Mouse (Mus musculus): ENCODE results near the gene Dpp9. TPM values are rescaled to one million over a fixed set of nuclear protein-coding genes. Genes with fewer than 3 reads are reported as not detected.

Dpp9 gene
- total RNA-seq, 2 experiments from 2014 or later: 48.9 to 50.2 TPM

- peak; percentile 95 for DNase-seq
- intact Hi-C loops (cut with DNase I): no loop called here
These were observed 15.2 kb upstream of the Dpp9 start for GRCm38 (mm10) chr17:56233818-56234469.

DNA sequence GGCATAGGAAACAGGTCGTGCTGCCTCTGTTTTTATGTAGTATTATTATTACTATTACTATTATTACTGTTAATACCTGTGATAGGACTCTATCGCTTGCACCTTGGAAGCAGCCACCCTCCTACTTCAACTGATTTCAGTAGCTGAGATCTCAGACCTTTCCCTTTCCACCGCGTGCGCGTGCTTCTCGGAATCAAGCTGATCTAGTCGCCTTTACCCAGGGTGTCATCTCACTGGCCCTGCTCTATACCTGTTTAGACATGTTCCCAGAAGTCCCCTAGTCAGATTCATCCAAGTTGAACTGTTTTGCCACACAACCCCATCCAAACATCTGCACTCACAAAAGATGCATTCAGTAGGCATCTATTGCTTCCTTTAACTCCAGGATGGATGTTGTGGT lies 14.7 kb upstream of the Dpp9 start:
- intact Hi-C loops (cut with DNase I): no loop called here
- no peak for DNase-seq

DNA sequence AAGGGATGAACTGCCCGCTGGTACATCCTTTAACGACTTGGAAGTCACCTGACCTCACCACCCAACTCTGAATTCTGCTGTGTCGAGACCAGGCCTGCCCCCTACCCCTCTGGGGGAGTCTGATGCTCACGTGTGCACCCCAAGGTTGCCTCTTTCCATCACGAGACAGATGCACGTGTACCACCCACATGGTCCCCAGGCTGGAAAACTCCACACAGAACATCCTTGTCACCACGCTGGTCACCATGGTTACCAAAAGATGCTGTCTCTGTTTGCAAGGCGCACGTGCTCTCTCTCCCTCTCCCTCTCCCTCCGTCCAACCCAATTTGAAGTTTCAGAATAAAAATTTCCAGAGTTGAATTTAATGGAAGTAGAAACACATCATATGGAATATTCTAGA lies 11.2 kb upstream of the Dpp9 start:
- intact Hi-C loops (cut with DNase I): no loop called here
- DNase-seq: no peak

DNA sequence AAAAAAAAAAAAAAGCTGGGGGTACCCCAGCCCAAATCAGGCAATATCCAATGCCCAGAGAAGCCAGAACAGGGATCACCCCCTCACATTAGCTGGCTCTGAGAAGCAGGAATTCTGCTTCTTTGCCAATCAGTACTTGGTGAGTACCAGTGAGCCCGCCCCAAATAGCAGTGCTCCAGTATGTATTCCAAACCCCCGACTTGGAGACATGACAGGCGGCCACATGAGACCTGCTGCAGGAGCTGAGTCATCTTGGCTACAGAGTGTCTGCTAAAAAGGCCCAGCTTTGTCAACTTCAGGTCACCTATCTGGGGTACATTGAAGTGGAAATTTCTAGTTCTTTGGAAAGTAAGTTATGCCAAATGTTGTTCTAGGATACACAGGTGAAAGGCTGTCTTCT lies 7.9 kb upstream of the Dpp9 start:
- no peak for DNase-seq
- intact Hi-C loops (cut with DNase I): no loop called here

- intact Hi-C loops (cut with DNase I): no loop called here
These were observed 6.2 kb upstream of the Dpp9 start for GRCm38 (mm10) chr17:56224916-56225315.

DNA sequence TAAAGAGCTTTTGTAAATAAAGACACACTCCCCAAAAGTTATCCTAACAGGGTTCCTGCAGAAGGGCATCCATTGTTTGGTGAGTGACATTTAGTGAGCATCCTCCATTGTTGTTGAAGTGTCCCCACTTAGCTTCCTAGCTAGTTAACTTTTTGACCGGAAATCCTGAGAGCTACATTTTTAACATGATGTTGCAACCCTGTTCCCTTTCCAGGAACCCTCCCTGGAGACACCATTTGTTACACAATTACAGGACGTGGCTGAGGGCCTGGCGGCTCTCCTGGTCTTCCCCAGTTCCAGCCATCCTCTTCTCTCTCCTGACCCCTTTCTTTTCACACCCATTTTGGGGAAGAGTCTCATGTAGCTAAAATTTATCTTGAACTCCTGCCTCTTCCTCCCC lies 1.1 kb upstream of the Dpp9 start:
- intact Hi-C loops (cut with DNase I): no loop called here
- no peak for DNase-seq

More at GRCm38 (mm10) chr17:56224916-56225315, 6.2 kb upstream of the Dpp9 start:
- no peak for DNase-seq

DNA sequence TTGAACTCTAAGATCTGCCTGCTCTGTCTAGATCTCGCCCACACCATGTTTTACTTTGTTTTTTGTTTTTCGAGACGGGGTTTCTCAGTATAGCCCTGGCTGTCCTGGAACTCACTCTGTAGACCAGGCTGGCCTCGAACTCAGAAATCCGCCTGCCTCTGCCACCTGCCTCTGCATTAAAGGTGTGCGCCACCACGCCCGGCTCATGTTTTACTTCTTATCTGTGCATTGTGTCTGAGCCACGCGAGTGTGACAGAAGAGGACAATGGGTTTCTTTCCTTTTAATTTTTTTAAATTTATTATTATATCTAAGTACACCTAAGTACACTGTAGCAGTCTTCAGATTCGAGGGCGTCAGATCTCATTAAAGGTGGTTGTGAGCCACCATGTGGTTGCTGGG lies 546 bp upstream of the Dpp9 start:
- DNase-seq: no peak
- intact Hi-C loops (cut with DNase I): no loop called here

- intact Hi-C loops (cut with DNase I): no loop called here
- DNase-seq: no peak
These were observed 1.0 kb downstream of the Dpp9 start for GRCm38 (mm10) chr17:56217670-56218069.

- intact Hi-C loops (cut with DNase I): no loop called here
- DNase-seq: no peak
These were observed 4.5 kb downstream of the Dpp9 start for GRCm38 (mm10) chr17:56214229-56214628.

DNA sequence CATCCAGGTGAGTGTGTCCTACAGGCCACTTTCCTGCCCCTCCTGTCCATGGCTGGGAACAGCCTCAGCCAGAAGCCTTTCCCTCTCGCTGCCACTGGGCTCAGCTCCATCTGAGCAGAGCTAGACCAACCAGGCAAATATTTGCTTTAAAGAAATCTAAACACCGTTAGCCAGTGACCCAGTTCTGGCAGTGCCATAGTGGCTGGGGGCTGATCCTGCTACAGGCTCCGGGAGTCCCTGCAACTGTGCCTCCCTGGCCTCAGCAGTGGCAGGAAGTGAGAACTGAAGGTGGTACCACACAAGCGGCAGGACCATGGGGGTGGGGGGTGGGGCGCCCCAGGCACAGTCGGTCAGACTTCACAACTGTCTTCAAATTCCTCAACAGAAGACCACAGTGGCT lies 6.0 kb downstream of the Dpp9 start:
- intact Hi-C loops (cut with DNase I): no loop called here
- no peak for DNase-seq

DNA sequence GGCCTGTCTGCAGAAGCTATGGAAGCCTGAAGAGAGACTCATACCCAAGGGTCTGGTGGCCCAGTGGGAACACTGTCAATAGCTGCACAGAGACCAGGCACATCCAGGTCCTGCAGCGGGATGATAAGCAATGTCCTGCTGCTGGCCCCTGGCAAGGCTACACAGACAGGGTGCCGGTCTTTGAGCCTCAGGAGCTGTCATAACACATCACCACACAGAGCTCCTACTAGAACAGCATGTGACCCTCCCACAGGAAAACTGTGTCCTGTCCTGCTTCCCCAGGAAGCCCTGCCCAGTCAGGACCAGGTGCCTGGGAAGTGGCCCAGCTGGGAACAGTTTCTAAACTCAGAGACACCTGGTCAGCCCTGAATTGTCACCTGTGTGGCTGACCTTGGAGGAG lies 7.6 kb downstream of the Dpp9 start:
- intact Hi-C loops (cut with DNase I): no loop called here
- no peak for DNase-seq

DNA sequence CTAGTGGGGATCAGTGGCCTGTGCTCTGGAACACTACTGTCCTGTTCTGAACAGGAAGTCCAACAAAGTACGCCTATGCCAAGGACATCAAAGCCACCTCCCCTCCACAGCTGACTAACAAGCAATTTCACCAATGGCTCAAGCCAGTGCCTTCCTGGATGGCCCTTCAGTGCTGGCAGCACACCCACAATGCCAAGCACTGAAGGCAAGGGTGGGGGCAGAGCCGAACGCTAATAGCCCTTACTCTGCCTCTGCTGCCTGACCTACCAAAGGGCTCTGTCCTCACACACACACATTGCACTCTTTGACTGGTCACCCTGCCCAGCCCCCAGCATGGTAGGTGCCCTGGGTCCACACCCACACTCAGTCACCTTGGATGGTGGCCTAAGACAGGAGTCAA lies 9.9 kb downstream of the Dpp9 start:
- DNase-seq: no peak
- intact Hi-C loops (cut with DNase I): no loop called here

GRCm38 (mm10) chr17:56207963-56208530 lies 10.7 kb downstream of the Dpp9 start:
- DNase-seq: no peak
- intact Hi-C loops (cut with DNase I): no loop called here

GRCm38 (mm10) chr17:56206986-56207674 lies 11.6 kb downstream of the Dpp9 start:
- intact Hi-C loops (cut with DNase I): no loop called here
- DNase-seq: no peak

GRCm38 (mm10) chr17:56206276-56206884 lies 12.3 kb downstream of the Dpp9 start:
- no peak for DNase-seq
- intact Hi-C loops (cut with DNase I): no loop called here

DNA sequence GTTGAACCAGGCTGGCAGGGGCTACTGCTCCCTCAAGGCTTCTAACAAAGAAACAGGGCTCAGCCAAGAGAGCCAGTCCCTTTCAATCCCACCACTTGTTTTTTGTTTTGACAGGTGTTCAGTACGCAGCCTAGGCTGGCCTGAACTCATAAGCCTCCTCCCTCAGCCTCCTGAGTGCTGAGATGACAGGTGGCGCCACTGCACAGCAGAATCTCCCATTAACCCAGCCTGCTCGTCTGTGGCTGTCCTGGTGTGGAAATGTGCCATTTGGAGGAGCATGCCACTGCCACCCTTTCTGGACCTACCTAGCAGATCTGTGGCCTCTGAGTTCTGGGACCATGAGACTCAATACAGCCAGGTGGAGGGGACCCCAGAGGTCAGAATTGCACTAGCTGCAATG lies 15.0 kb downstream of the Dpp9 start:
- DNase-seq: no peak
- intact Hi-C loops (cut with DNase I): loop anchor here (5.0 kb wide), 1 partner anchor 49 kb away; no protein-coding TSS in a partner anchor

GRCm38 (mm10) chr17:56202476-56202875 lies 16.2 kb downstream of the Dpp9 start:
- no peak for DNase-seq
- intact Hi-C loops (cut with DNase I): loop anchor here (5.0 kb wide), 1 partner anchor 50 kb away; no protein-coding TSS in a partner anchor

- intact Hi-C loops (cut with DNase I): loop anchor here (5.0 kb wide), 1 partner anchor 51 kb away; no protein-coding TSS in a partner anchor
- no peak for DNase-seq
These were observed 17.1 kb downstream of the Dpp9 start for GRCm38 (mm10) chr17:56201642-56202041.

DNA sequence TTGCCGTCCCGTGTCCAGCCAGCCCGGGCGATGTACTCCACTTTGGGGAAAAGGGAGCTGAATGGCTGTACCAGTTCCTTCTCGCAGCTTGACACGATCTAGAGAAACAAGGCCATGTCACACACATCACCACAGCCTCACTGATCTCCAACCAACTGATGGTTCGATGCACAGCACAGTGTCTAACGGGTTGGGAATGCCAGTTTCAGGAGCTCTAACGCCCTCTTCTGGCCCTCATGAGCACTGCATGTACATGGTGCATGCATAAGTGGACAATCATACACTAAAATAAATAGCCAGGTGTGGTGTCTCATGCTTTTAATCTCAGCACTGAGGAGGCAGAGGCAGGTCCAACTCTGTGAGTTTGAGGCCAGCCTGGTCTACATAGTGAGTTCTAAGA lies 18.1 kb downstream of the Dpp9 start:
- intact Hi-C loops (cut with DNase I): loop anchor here (5.0 kb wide), 1 partner anchor 52 kb away; no protein-coding TSS in a partner anchor
- DNase-seq: no peak

DNA sequence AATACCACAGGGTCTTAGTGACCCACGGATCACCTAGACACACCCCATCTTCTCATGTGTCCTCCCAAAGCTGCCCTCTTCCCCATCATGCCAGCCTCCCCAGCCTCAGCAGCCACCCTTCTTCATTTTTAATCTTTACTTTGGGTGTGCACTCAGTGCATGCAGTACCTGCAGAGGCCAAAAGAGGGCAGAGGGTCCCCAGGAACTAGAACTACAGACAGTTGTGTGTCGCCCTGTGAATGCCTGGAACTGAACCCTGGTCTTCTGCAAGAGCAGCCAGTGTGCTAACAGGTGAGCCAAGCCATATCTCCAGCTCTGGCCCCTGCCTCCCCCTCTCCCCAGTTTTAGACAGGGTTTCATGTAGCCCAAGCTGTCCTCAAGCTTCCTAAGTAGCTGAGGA lies 21.8 kb downstream of the Dpp9 start:
- intact Hi-C loops (cut with DNase I): no loop called here
- DNase-seq: no peak

DNA sequence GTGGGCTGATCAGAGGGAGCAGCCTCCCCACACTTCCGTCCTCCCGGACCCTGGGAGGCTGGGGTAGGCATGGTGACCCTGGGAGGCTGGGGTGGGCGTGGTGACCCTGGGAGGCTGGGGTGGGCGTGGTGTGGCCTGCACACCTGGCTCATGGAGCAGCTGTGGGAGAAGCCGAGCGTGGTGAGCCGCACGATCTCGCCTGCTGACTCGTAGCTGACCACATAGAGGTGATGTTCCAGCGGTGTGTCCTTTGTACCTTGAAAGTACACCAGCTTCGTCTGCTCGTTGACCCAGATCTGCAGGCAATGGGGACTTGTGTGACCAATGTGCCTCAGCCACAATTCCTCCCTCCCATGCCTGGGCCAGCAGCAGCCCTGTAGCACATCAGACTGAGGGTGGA lies 23.9 kb downstream of the Dpp9 start:
- intact Hi-C loops (cut with DNase I): no loop called here
- DNase-seq: no peak

- intact Hi-C loops (cut with DNase I): no loop called here
- no peak for DNase-seq
These were observed 24.3 kb downstream of the Dpp9 start for GRCm38 (mm10) chr17:56194357-56194756.

Measured in left cerebral cortex, postnatal 4 days (tissue).